Mouse (Mus musculus): ENCODE results near the gene Ext2.

- TF ChIP-seq EP300 (IDR thresholded peaks at IDR 0.05; ENCODE audit: low read depth) (no peak), CTCF (IDR thresholded peaks at IDR 0.05; ENCODE audit: low read depth) (no peak)
Measured at GRCm38 (mm10) chr2:93775431-93775830, 46.9 kb downstream of the Ext2 start.

Measured in liver, postnatal 0 days (tissue).